Mouse (Mus musculus) hindbrain, embryonic 13.5 days (tissue): Measurements from ENCODE around the gene Bco2. TPM values are rescaled to one million over a fixed set of nuclear protein-coding genes. Genes with fewer than 3 reads are reported as not detected.

Experiments
- ATAC-seq: fragments of 200-750 bp; cut with Nextera tagmentation; 2 replicates; pipeline ENCODE4 v1.8.0; 2017; ENCODE audit warnings: moderate TSS enrichment; ENCODE audit not compliant: low FRiP score
- H3K27ac ChIP-seq: fragments of 300-500 bp; sonication (generic); 2 replicates; pipeline ENCODE4 v1.5.1; 2015; ENCODE audit warnings: inconsistent platforms, mild to moderate bottlenecking, moderate library complexity
- H3K27me3 ChIP-seq: fragments of 300-500 bp; sonication (generic); 2 replicates; pipeline ENCODE4 v1.6.1; 2015; ENCODE audit warnings: mild to moderate bottlenecking, inconsistent platforms
- H3K36me3 ChIP-seq: fragments of 300-500 bp; sonication (generic); 2 replicates; pipeline ENCODE4 v1.6.1; 2015; ENCODE audit warnings: mild to moderate bottlenecking, inconsistent platforms
- H3K4me1 ChIP-seq: fragments of 300-500 bp; sonication (generic); replicated peaks from 2 replicates; pipeline ENCODE4 v1.6.1; 2015; ENCODE audit warnings: inconsistent platforms
- H3K4me2 ChIP-seq: fragments of 300-500 bp; sonication (generic); 2 replicates; pipeline ENCODE4 v1.6.1; 2015; ENCODE audit warnings: inconsistent platforms, mild to moderate bottlenecking, moderate library complexity
- H3K4me3 ChIP-seq: fragments of 300-500 bp; sonication (generic); 2 replicates; pipeline ENCODE4 v1.5.1; 2015; ENCODE audit warnings: mild to moderate bottlenecking, inconsistent platforms
- H3K9ac ChIP-seq: fragments of 300-500 bp; sonication (generic); 2 replicates; pipeline ENCODE4 v1.6.1; 2015; ENCODE audit warnings: mild to moderate bottlenecking, inconsistent platforms
- H3K9me3 ChIP-seq: fragments of 300-500 bp; sonication (generic); 2 replicates; pipeline ENCODE4 v1.6.1; 2016; ENCODE audit warnings: inconsistent platforms
- WGBS: fragments of 180-500 bp; shearing (Covaris S2); methylation state at CpG from one replicate; pipeline ENCODE4 v1.1.7; 2015; 5-methylcytosine and 5-hydroxymethylcytosine counted together
- polyA plus RNA-seq: library from polyadenylated mRNA; unstranded; fragments of >200 nt; fragmentation: Nextera tagmentation; extraction: Ambion mirVana; gene quantifications from 2 replicates; pipeline ENCODE4 v1.2.1, GENCODE M21; 2015

Bco2 gene
- polyA plus RNA-seq, 1 experiment from 2014 or later: 0.35 TPM

- Histone ChIP-seq H3K4me1 (peaks cover 17% of the 10 kb centered on the region), H3K27ac (no peak overlapping the region), H3K4me3 (peak overlapping the region; percentile 68), H3K9me3 (no peaks in the 10 kb centered on the region), H3K9ac (peak overlapping the region; percentile 77), H3K4me2 (peak overlapping the region; percentile 62), H3K27me3 (no peaks in the 10 kb centered on the region), H3K36me3 (peaks cover 10% of the 10 kb centered on the region)
- peak; percentile 23; the same call in 1 of the 2 replicates for ATAC-seq
- WGBS: 48% methylated on average over 7 of the region's 7 CpGs
Observed at GRCm38 (mm10) chr9:50527860-50528259, 27.1 kb downstream of the Bco2 start.

GRCm38 (mm10) chr9:50525585-50525984 is 29.4 kb downstream of the Bco2 start:
- no peak for ATAC-seq
- H3K9me3 ChIP-seq: no peaks in the 10 kb centered on the region
- H3K4me1 ChIP-seq: peaks cover 17% of the 10 kb centered on the region
- 91% methylated on average over 5 of the region's 5 CpGs for WGBS
- H3K36me3 ChIP-seq: peaks cover 20% of the 10 kb centered on the region
- no peak overlapping the region; the same call in 1 of the 2 replicates for H3K9ac ChIP-seq
- H3K27me3 ChIP-seq: no peaks in the 10 kb centered on the region
- H3K4me2 ChIP-seq: no peak overlapping the region
- no peak overlapping the region for H3K27ac ChIP-seq
- H3K4me3 ChIP-seq: no peak overlapping the region

GRCm38 (mm10) chr9:50524936-50525335 is 30.0 kb downstream of the Bco2 start:
- ATAC-seq: no peak
- H3K4me1 ChIP-seq: peaks cover 17% of the 10 kb centered on the region

GRCm38 (mm10) chr9:50522574-50522973 is 32.4 kb downstream of the Bco2 start:
- Histone ChIP-seq H3K4me1 (peaks cover 11% of the 10 kb centered on the region), H3K9me3 (no peaks in the 10 kb centered on the region), H3K4me3 (no peak overlapping the region), H3K4me2 (no peak overlapping the region), H3K27me3 (no peaks in the 10 kb centered on the region), H3K27ac (no peak overlapping the region), H3K9ac (0 out of 2 replicates have a peak overlapping the region, but pooled peaks have one; percentile 8), H3K36me3 (peaks cover 20% of the 10 kb centered on the region)
- WGBS: 84% methylated on average over 5 of the region's 5 CpGs
- ATAC-seq: no peak

More at GRCm38 (mm10) chr9:50524936-50525335, 30.0 kb downstream of the Bco2 start:
- Histone ChIP-seq H3K9ac (no peak overlapping the region), H3K27me3 (no peaks in the 10 kb centered on the region), H3K27ac (no peak overlapping the region), H3K4me2 (no peak overlapping the region), H3K4me3 (no peak overlapping the region), H3K9me3 (no peaks in the 10 kb centered on the region), H3K36me3 (peaks cover 20% of the 10 kb centered on the region)
- WGBS: 90% methylated on average over 5 of the region's 5 CpGs

- WGBS: 66% methylated on average over 2 of the region's 2 CpGs
- ATAC-seq: no peak
Observed at GRCm38 (mm10) chr9:50521562-50521961, 33.4 kb downstream of the Bco2 start.

GRCm38 (mm10) chr9:50520748-50521147 is 34.2 kb downstream of the Bco2 start:
- Histone ChIP-seq H3K27ac (no peak overlapping the region), H3K4me3 (no peak overlapping the region), H3K9ac (no peak overlapping the region), H3K27me3 (no peaks in the 10 kb centered on the region), H3K9me3 (no peaks in the 10 kb centered on the region), H3K4me1 (no peaks in the 10 kb centered on the region), H3K4me2 (no peak overlapping the region), H3K36me3 (peaks cover 20% of the 10 kb centered on the region)
- WGBS: 88% methylated on average over 6 of the region's 6 CpGs
- no peak for ATAC-seq

More at GRCm38 (mm10) chr9:50521562-50521961, 33.4 kb downstream of the Bco2 start:
- no peak overlapping the region for H3K27ac ChIP-seq
- H3K9me3 ChIP-seq: no peaks in the 10 kb centered on the region
- H3K4me1 ChIP-seq: peaks cover under 1% of the 10 kb centered on the region
- H3K4me2 ChIP-seq: no peak overlapping the region
- no peak overlapping the region for H3K4me3 ChIP-seq
- H3K36me3 ChIP-seq: peaks cover 20% of the 10 kb centered on the region
- H3K9ac ChIP-seq: no peak overlapping the region
- no peaks in the 10 kb centered on the region for H3K27me3 ChIP-seq

GRCm38 (mm10) chr9:50518781-50519180 is 36.2 kb downstream of the Bco2 start:
- Histone ChIP-seq H3K27ac (no peak overlapping the region), H3K9me3 (no peaks in the 10 kb centered on the region), H3K9ac (no peak overlapping the region), H3K36me3 (peaks cover 10% of the 10 kb centered on the region), H3K4me3 (no peak overlapping the region), H3K27me3 (no peaks in the 10 kb centered on the region), H3K4me2 (no peak overlapping the region), H3K4me1 (no peaks in the 10 kb centered on the region)
- 13% methylated on average over 2 of the region's 2 CpGs for WGBS
- ATAC-seq: no peak

- WGBS: 95% methylated on average over 5 of the region's 5 CpGs
- no peaks in the 10 kb centered on the region for H3K9me3 ChIP-seq
Observed at GRCm38 (mm10) chr9:50515462-50515861, 39.5 kb downstream of the Bco2 start.

GRCm38 (mm10) chr9:50507570-50507969 is 47.4 kb downstream of the Bco2 start:
- no peak overlapping the region for H3K4me3 ChIP-seq
- no peak overlapping the region for H3K27ac ChIP-seq
- H3K9ac ChIP-seq: no peak overlapping the region
- no peak overlapping the region for H3K4me2 ChIP-seq
- no peaks in the 10 kb centered on the region for H3K27me3 ChIP-seq
- H3K9me3 ChIP-seq: no peaks in the 10 kb centered on the region
- 86% methylated on average over 7 of the region's 7 CpGs for WGBS
- H3K36me3 ChIP-seq: no peaks in the 10 kb centered on the region
- ATAC-seq: no peak
- no peaks in the 10 kb centered on the region; the same call in 1 of the 2 replicates for H3K4me1 ChIP-seq

More at GRCm38 (mm10) chr9:50515462-50515861, 39.5 kb downstream of the Bco2 start:
- no peak for ATAC-seq
- Histone ChIP-seq H3K36me3 (no peaks in the 10 kb centered on the region), H3K27me3 (no peaks in the 10 kb centered on the region), H3K27ac (no peak overlapping the region), H3K4me2 (no peak overlapping the region), H3K4me3 (no peak overlapping the region), H3K9ac (no peak overlapping the region), H3K4me1 (no peaks in the 10 kb centered on the region)

GRCm38 (mm10) chr9:50505405-50505804 is 49.6 kb downstream of the Bco2 start:
- ATAC-seq: no peak
- 47% methylated on average over 6 of the region's 6 CpGs for WGBS

GRCm38 (mm10) chr9:50502949-50503348 is 52.0 kb downstream of the Bco2 start:
- Histone ChIP-seq H3K4me2 (no peak overlapping the region), H3K4me1 (peaks cover 8% of the 10 kb centered on the region), H3K27me3 (no peaks in the 10 kb centered on the region), H3K36me3 (no peaks in the 10 kb centered on the region), H3K9ac (no peak overlapping the region), H3K27ac (no peak overlapping the region), H3K9me3 (no peaks in the 10 kb centered on the region), H3K4me3 (no peak overlapping the region)
- 89% methylated on average over 3 of the region's 3 CpGs for WGBS
- ATAC-seq: no peak

More at GRCm38 (mm10) chr9:50505405-50505804, 49.6 kb downstream of the Bco2 start:
- Histone ChIP-seq H3K4me1 (peaks cover 3% of the 10 kb centered on the region; the same call in 1 of the 2 replicates), H3K9me3 (no peaks in the 10 kb centered on the region), H3K27me3 (no peaks in the 10 kb centered on the region), H3K9ac (no peak overlapping the region), H3K4me2 (no peak overlapping the region), H3K27ac (no peak overlapping the region), H3K36me3 (no peaks in the 10 kb centered on the region), H3K4me3 (no peak overlapping the region)

- Histone ChIP-seq H3K4me2 (peak overlapping the region; percentile 54), H3K27ac (peak overlapping the region; percentile 79), H3K9ac (peak overlapping the region; percentile 63), H3K27me3 (no peaks in the 10 kb centered on the region), H3K36me3 (no peaks in the 10 kb centered on the region), H3K4me1 (peaks cover 18% of the 10 kb centered on the region), H3K9me3 (no peaks in the 10 kb centered on the region), H3K4me3 (peak overlapping the region; percentile 32)
- peak; percentile 61; the same call in 1 of the 2 replicates for ATAC-seq
- 22% methylated on average over 14 of the region's 14 CpGs for WGBS
Observed at GRCm38 (mm10) chr9:50500974-50501501, 53.9 kb downstream of the Bco2 start.

- H3K4me1 ChIP-seq: peaks cover 23% of the 10 kb centered on the region
- no peak for ATAC-seq
- WGBS: 72% methylated on average over 15 of the region's 15 CpGs
- H3K36me3 ChIP-seq: no peaks in the 10 kb centered on the region
- H3K27me3 ChIP-seq: no peaks in the 10 kb centered on the region
- peak overlapping the region; percentile 32 for H3K4me3 ChIP-seq
- H3K9ac ChIP-seq: peak overlapping the region; percentile 63
- peak overlapping the region; percentile 79 for H3K27ac ChIP-seq
- H3K4me2 ChIP-seq: peak overlapping the region; percentile 54
- no peaks in the 10 kb centered on the region for H3K9me3 ChIP-seq
Observed at GRCm38 (mm10) chr9:50500467-50500973, 54.5 kb downstream of the Bco2 start.
